Mouse (Mus musculus) urinary bladder, postnatal 14 days (tissue): ENCODE results near the gene Wdr44.
"Not testable (repeated sequence)": the region's sequence is repeated elsewhere in the genome, so short reads cannot be mapped to it uniquely, and the experiment has no call there.

Experiments
- DNase-seq: peaks from one replicate; pipeline ENCODE4 v3.0.0; 2021; ENCODE audit warnings: low spot score

Gene Wdr44

GRCm38 (mm10) chrX:23692722-23693442, at the start of gene Wdr44:
Gene Wdr44 (plus strand): TSS chrX:23693051.
- peak; percentile 94 for DNase-seq

GRCm38 (mm10) chrX:23648371-23648770, 44.5 kb upstream of the Wdr44 start:
- no peak for DNase-seq

GRCm38 (mm10) chrX:23662216-23662615, 30.6 kb upstream of the Wdr44 start:
- no peak for DNase-seq

GRCm38 (mm10) chrX:23673193-23673592, 19.7 kb upstream of the Wdr44 start:
- DNase-seq, result no peak

- no peak for DNase-seq
These were observed 17.4 kb upstream of the Wdr44 start for GRCm38 (mm10) chrX:23675450-23675849.

GRCm38 (mm10) chrX:23676583-23676982, 16.3 kb upstream of the Wdr44 start:
- DNase-seq, result no peak

GRCm38 (mm10) chrX:23677511-23677910, 15.3 kb upstream of the Wdr44 start:
- no peak for DNase-seq

- DNase-seq, result no peak
These were observed 522 bp upstream of the Wdr44 start for GRCm38 (mm10) chrX:23692336-23692721.

- peak; percentile 2 for DNase-seq
These were observed 871 bp downstream of the Wdr44 start for GRCm38 (mm10) chrX:23693443-23694400.

- no peak for DNase-seq
These were observed 1.7 kb downstream of the Wdr44 start for GRCm38 (mm10) chrX:23694588-23694987.

GRCm38 (mm10) chrX:23695109-23695508, 2.3 kb downstream of the Wdr44 start:
- no peak for DNase-seq

GRCm38 (mm10) chrX:23697346-23697745, 4.5 kb downstream of the Wdr44 start:
- no peak for DNase-seq

- DNase-seq, result no peak
These were observed 6.2 kb downstream of the Wdr44 start for GRCm38 (mm10) chrX:23699023-23699422.

- DNase-seq, result no peak
These were observed 24.4 kb downstream of the Wdr44 start for GRCm38 (mm10) chrX:23717247-23717646.

GRCm38 (mm10) chrX:23727463-23727862, 34.6 kb downstream of the Wdr44 start:
- DNase-seq, result no peak

- no peak for DNase-seq
These were observed 61.8 kb downstream of the Wdr44 start for GRCm38 (mm10) chrX:23754671-23755070.

GRCm38 (mm10) chrX:23767849-23768248, 75.0 kb downstream of the Wdr44 start:
- DNase-seq, result no peak

GRCm38 (mm10) chrX:23807125-23807524, 114.3 kb downstream of the Wdr44 start:
- no peak for DNase-seq

- DNase-seq, result no peak
These were observed 117.5 kb downstream of the Wdr44 start for GRCm38 (mm10) chrX:23810365-23810764.

- DNase-seq, result not testable (repeated sequence)
These were observed 120.4 kb downstream of the Wdr44 start for GRCm38 (mm10) chrX:23813287-23813686.

GRCm38 (mm10) chrX:23822885-23823284, 130.0 kb downstream of the Wdr44 start:
- not testable (repeated sequence) for DNase-seq

- DNase-seq, result peak; percentile 24
These were observed 130.7 kb downstream of the Wdr44 start for GRCm38 (mm10) chrX:23823398-23824023.

GRCm38 (mm10) chrX:23833784-23834183, 140.9 kb downstream of the Wdr44 start:
- DNase-seq, result not testable (repeated sequence)
